Mouse (Mus musculus): Measurements from ENCODE around the gene Capn11.
A peak's percentile ranks its signal among the peaks of the same experiment; 100 is the strongest.

The Capn11 gene

DNA sequence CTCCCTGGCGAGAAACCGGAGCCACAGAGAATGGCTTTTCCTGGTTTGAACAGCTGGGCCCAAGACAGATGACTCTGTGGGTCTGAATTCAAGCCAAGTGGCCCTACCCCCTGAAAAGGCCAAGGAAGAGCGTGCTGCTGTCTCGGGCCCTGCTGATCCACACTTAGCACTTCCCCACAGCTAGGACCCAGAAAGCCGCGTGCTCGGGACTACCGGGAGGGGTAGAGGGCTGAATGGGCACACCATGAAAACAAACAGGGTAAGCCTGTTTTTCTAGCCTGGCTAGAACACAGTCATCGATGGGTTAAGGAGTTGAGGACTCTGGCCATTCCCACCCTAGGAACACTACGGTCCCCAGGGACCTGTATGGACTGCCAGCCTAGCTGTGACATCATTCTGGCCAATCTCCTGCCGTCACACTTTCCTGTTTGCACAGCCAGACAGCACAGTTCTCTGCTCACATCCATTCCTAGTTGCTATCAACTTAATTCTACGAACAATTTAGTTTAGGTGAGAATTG is 78.1 kb downstream of the Capn11 start:
- DNase-seq = peak; percentile 77
